Mouse (Mus musculus): ENCODE results near the gene Atp5f1. TPM values are rescaled to one million over a fixed set of nuclear protein-coding genes. Genes with fewer than 3 reads are reported as not detected.

Atp5f1 gene
- polyA plus RNA-seq, 1 experiment from 2014 or later, result 612 TPM

- DNase-seq (ENCODE audit: low spot score), result peak; percentile 62
Measured at GRCm38 (mm10) chr3:105900716-105901115, 59.2 kb downstream of the Atp5f1 start.

DNA sequence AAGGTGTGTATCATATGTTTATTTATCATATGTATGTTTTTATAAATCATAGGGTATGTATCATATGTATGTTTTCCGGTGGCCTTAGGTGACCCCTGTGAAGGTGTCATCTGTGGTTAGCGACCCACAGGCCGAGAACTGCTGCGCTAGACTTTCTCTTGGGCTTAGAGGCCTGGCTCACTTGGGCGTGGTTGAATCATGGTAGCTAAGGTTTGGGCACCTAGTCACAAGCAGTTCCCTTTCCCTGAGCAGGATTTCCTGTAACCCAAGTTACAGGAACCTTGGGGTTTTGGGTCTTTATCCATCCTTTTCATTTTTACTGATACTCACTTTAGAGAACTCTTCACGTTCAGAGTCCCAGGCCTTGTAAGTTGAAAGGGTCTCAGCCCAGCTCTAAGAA, 59.6 kb downstream of the Atp5f1 start:
- no peak for DNase-seq (ENCODE audit: low spot score)

- peak; percentile 88 for DNase-seq (ENCODE audit: low spot score)
Measured at GRCm38 (mm10) chr3:105899394-105900147, 60.3 kb downstream of the Atp5f1 start.

- no peak for DNase-seq (ENCODE audit: low spot score)
Measured at GRCm38 (mm10) chr3:105898861-105899260, 61.0 kb downstream of the Atp5f1 start.

- DNase-seq (ENCODE audit: low spot score), result no peak
Measured at GRCm38 (mm10) chr3:105898325-105898724, 61.6 kb downstream of the Atp5f1 start.

GRCm38 (mm10) chr3:105896811-105897210, 63.1 kb downstream of the Atp5f1 start:
- no peak for DNase-seq (ENCODE audit: low spot score)

GRCm38 (mm10) chr3:105894601-105895592, 65.0 kb downstream of the Atp5f1 start:
- peak; percentile 81 for DNase-seq (ENCODE audit: low spot score)

- DNase-seq (ENCODE audit: low spot score), result no peak
Measured at GRCm38 (mm10) chr3:105893941-105894391, 65.9 kb downstream of the Atp5f1 start.

Other genes starting within 250 kb of the Atp5f1 start
- gene Rap1a, start 158.8 kb downstream of the Atp5f1 start, polyA plus RNA-seq (2015; fragmentation: Nextera tagmentation; extraction: Ambion mirVana), result 207 and 222 TPM in 2 replicates
- gene Adora3, start 89.2 kb downstream of the Atp5f1 start, polyA plus RNA-seq (2015; fragmentation: Nextera tagmentation; extraction: Ambion mirVana), result 0.33 and 0.82 TPM in 2 replicates
- 1.4 TPM in 2 replicates for gene Tmigd3, start 89.2 kb downstream of the Atp5f1 start, polyA plus RNA-seq (2015; fragmentation: Nextera tagmentation; extraction: Ambion mirVana)
- 3.7 and 3.9 TPM in 2 replicates for gene I830077J02Rik, start 27.4 kb downstream of the Atp5f1 start, polyA plus RNA-seq (2015; fragmentation: Nextera tagmentation; extraction: Ambion mirVana)
- 89.6 and 103 TPM in 2 replicates for gene Wdr77, start 730 bp downstream of the Atp5f1 start, polyA plus RNA-seq (2015; fragmentation: Nextera tagmentation; extraction: Ambion mirVana)
- 1.7 and 1.9 TPM in 2 replicates for gene Ovgp1, start 13.6 kb upstream of the Atp5f1 start, polyA plus RNA-seq (2015; fragmentation: Nextera tagmentation; extraction: Ambion mirVana)
- 1.2 and 1.6 TPM in 2 replicates for gene Pifo, start 54.5 kb upstream of the Atp5f1 start, polyA plus RNA-seq (2015; fragmentation: Nextera tagmentation; extraction: Ambion mirVana)
- 0.14 and 0.26 TPM in 2 replicates for gene Chil5, start 72.7 kb upstream of the Atp5f1 start, polyA plus RNA-seq (2015; fragmentation: Nextera tagmentation; extraction: Ambion mirVana)
- gene Chia1, start 153.1 kb upstream of the Atp5f1 start, polyA plus RNA-seq (2015; fragmentation: Nextera tagmentation; extraction: Ambion mirVana), result 0.23 and 0.62 TPM in 2 replicates
- gene Chil3, start 207.5 kb upstream of the Atp5f1 start, polyA plus RNA-seq (2015; fragmentation: Nextera tagmentation; extraction: Ambion mirVana), result 1.1 and 1.6 TPM in 2 replicates

Measured in thymus, postnatal 0 days (tissue).